9 mouse cellular contexts compared by ENCODE assay signal in genomic region chr7:80828146-80828860, GRCm38 (mm10). TPM values are rescaled to one million over a fixed set of nuclear protein-coding genes. Genes with fewer than 3 reads are reported as not detected.
A peak's percentile ranks its signal among the peaks of the same experiment; 100 is the strongest.
DNase-seq lines count a peak whose midpoint lies in the region; ATAC-seq and TF ChIP-seq lines count a peak whose summit lies in the region.
"Had no signal": no experiment of that assay in that cellular context is flagged by ENCODE, and none has a peak within 500 bp of the region (broad histone marks: within the 10 kb centered on the region; RNA-seq: fewer than 3 reads in every experiment).

No protein-coding gene starts in this region.

- H3K27me3 ChIP-seq in forebrain, embryonic 14.5 days (replicated peaks; ENCODE audit: control insufficient read depth, insufficient read depth, low read length), result no peaks in the 10 kb centered on the region
- H3K27me3 ChIP-seq in forebrain, embryonic 13.5 days, result no peaks in the 10 kb centered on the region
- H3K27me3 ChIP-seq in hindbrain, embryonic 11.5 days (ENCODE audit: control insufficient read depth, insufficient read depth, low read length), result no peaks in the 10 kb centered on the region
- H3K27me3 ChIP-seq: embryonic facial prominence, embryonic 13.5 days had no signal

- no peaks in the 10 kb centered on the region for H3K9me3 ChIP-seq in forebrain, embryonic 14.5 days (replicated peaks; ENCODE audit: control insufficient read depth, low read length)
- no peaks in the 10 kb centered on the region for H3K9me3 ChIP-seq in forebrain, embryonic 13.5 days (replicated peaks)
- no peaks in the 10 kb centered on the region for H3K9me3 ChIP-seq in hindbrain, embryonic 11.5 days (ENCODE audit: control insufficient read depth, low read length)
- H3K9me3 ChIP-seq: embryonic facial prominence, embryonic 13.5 days had no signal

- whole genome bisulfite sequencing in forebrain, embryonic 14.5 days, result 69% methylated on average over 18 of the region's 18 CpGs
- WGBS in forebrain, embryonic 13.5 days, result 69% methylated on average over 18 of the region's 18 CpGs
- WGBS in hindbrain, embryonic 11.5 days, result 79% methylated on average over 18 of the region's 18 CpGs

- no peak overlapping the region for H3K27ac ChIP-seq in forebrain, embryonic 14.5 days (ENCODE audit: low read depth, low read length)
- no peak overlapping the region for H3K27ac ChIP-seq in forebrain, embryonic 13.5 days
- no peak overlapping the region; the same call in 1 of the 2 replicates for H3K27ac ChIP-seq in bone marrow macrophage, adult 2 months (ENCODE audit: insufficient read depth, low read depth, low read length)
- H3K27ac ChIP-seq in hindbrain, embryonic 11.5 days (ENCODE audit: low read depth, low read length), result no peak overlapping the region
- H3K27ac ChIP-seq: embryonic facial prominence, embryonic 13.5 days had no signal

- ATAC-seq in forebrain, embryonic 14.5 days, result no peak
- ATAC-seq in forebrain, embryonic 13.5 days, result no peak
- peak; percentile 56 for ATAC-seq in megakaryocyte, adult 5-6 weeks (ENCODE audit: poor library complexity, severe bottlenecking)
- ATAC-seq in hindbrain, embryonic 11.5 days (ENCODE audit: low FRiP score), result no peak

- H3K9ac ChIP-seq in forebrain, embryonic 14.5 days (ENCODE audit: low read length), result no peak overlapping the region
- H3K9ac ChIP-seq in forebrain, embryonic 13.5 days, result no peak overlapping the region
- H3K9ac ChIP-seq in hindbrain, embryonic 11.5 days (ENCODE audit: low read depth, low read length), result no peak overlapping the region
- H3K9ac ChIP-seq: embryonic facial prominence, embryonic 13.5 days had no signal

- H3K4me1 ChIP-seq in forebrain, embryonic 14.5 days (ENCODE audit: control insufficient read depth, insufficient read depth, low read length), result 0 out of 2 replicates have a peak, but pooled peaks cover 2% of the 10 kb centered on the region
- H3K4me1 ChIP-seq in forebrain, embryonic 13.5 days, result 0 out of 2 replicates have a peak, but pooled peaks cover 5% of the 10 kb centered on the region
- H3K4me1 ChIP-seq in bone marrow macrophage, adult 2 months (ENCODE audit: control insufficient read depth, insufficient read depth, low read length), result peaks cover 51% of the 10 kb centered on the region
- no peaks in the 10 kb centered on the region for H3K4me1 ChIP-seq in hindbrain, embryonic 11.5 days (replicated peaks; ENCODE audit: control insufficient read depth, insufficient read depth, low read length)

- no peaks in the 10 kb centered on the region for H3K36me3 ChIP-seq in forebrain, embryonic 14.5 days (ENCODE audit: control insufficient read depth, insufficient read depth, low read length)
- no peaks in the 10 kb centered on the region for H3K36me3 ChIP-seq in forebrain, embryonic 13.5 days (ENCODE audit: poor library complexity, severe bottlenecking)
- no peaks in the 10 kb centered on the region for H3K36me3 ChIP-seq in hindbrain, embryonic 11.5 days (ENCODE audit: control insufficient read depth, insufficient read depth, low read length)
- H3K36me3 ChIP-seq: embryonic facial prominence, embryonic 13.5 days had no signal

- DNase-seq in forebrain, embryonic 14.5 days (ENCODE audit: low spot score), result peak; percentile 18
- DNase-seq in B cell, adult 2 months, result peak; percentile 29 to 40
- DNase-seq in frontal cortex, postnatal 10 days (ENCODE audit: low spot score in 2 of 2), result no peak
- DNase-seq in hindbrain, embryonic 11.5 days (ENCODE audit: low spot score), result no peak
- no peak for DNase-seq in layer of hippocampus, postnatal 10 days (ENCODE audit: low spot score in 2 of 2)

- no peak overlapping the region for H3K4me3 ChIP-seq in forebrain, embryonic 14.5 days (ENCODE audit: low read depth, low read length)
- H3K4me3 ChIP-seq in forebrain, embryonic 13.5 days, result no peak overlapping the region
- H3K4me3 ChIP-seq in bone marrow macrophage, adult 2 months (ENCODE audit: insufficient read depth, low read length), result peak overlapping the region; percentile 17
- no peak overlapping the region for H3K4me3 ChIP-seq in hindbrain, embryonic 11.5 days (ENCODE audit: low read depth, low read length)
- H3K4me3 ChIP-seq: embryonic facial prominence, embryonic 13.5 days had no signal

- H3K4me2 ChIP-seq in forebrain, embryonic 14.5 days (ENCODE audit: low read length), result no peak overlapping the region
- H3K4me2 ChIP-seq in forebrain, embryonic 13.5 days, result no peak overlapping the region
- no peak overlapping the region for H3K4me2 ChIP-seq in hindbrain, embryonic 11.5 days (replicated peaks; ENCODE audit: low read depth, low read length)
- H3K4me2 ChIP-seq: embryonic facial prominence, embryonic 13.5 days had no signal

- no peak for TF ChIP-seq CTCF in bone marrow macrophage, adult 2 months (IDR thresholded peaks at IDR 0.05; ENCODE audit: low read depth, low read length)

- no peak for TF ChIP-seq POLR2A in bone marrow macrophage, adult 2 months (IDR thresholded peaks at IDR 0.05; ENCODE audit: borderline replicate concordance, low read depth, low read length)

RNA-seq across cellular contexts. Expression of gene Iqgap1, which starts 2.5 kb away (rescaled TPM):
- polyA plus RNA-seq in forebrain, embryonic 14.5 days (2014; fragmentation: Nextera tagmentation; extraction: Ambion mirVana), result 16.5 and 21.5 TPM in 2 replicates
- 19.7 and 20.6 TPM in 2 replicates for polyA plus RNA-seq in forebrain, embryonic 13.5 days (2015; fragmentation: Nextera tagmentation; extraction: Ambion mirVana)
- 243 and 284 TPM in 2 replicates for polyA plus RNA-seq in bone marrow macrophage, adult 2 months (2012; ENCODE audit: insufficient read depth, insufficient read length, missing spikeins)
- 246 and 291 TPM in 2 replicates for total RNA-seq in megakaryocyte, adult 5-6 weeks (2015)
- total RNA-seq in megakaryocyte, adult 5-6 weeks (2017), result 287 and 303 TPM in 2 replicates
- 27.1 and 29.1 TPM in 2 replicates for polyA plus RNA-seq in hindbrain, embryonic 11.5 days (2014; fragmentation: Nextera tagmentation; extraction: Ambion mirVana)
- 10 to 100 TPM; 28.8 to 37.8 TPM for total RNA-seq in layer of hippocampus, postnatal 10 days (2021)

RNA-seq across cellular contexts. Expression of gene Zscan2, which starts 32.4 kb away (rescaled TPM):
- polyA plus RNA-seq in forebrain, embryonic 14.5 days (2014; fragmentation: Nextera tagmentation; extraction: Ambion mirVana), result 5.6 and 5.7 TPM in 2 replicates
- polyA plus RNA-seq in forebrain, embryonic 13.5 days (2015; fragmentation: Nextera tagmentation; extraction: Ambion mirVana), result 5.1 and 5.2 TPM in 2 replicates
- 2.1 and 3.6 TPM in 2 replicates for polyA plus RNA-seq in bone marrow macrophage, adult 2 months (2012; ENCODE audit: insufficient read depth, insufficient read length, missing spikeins)
- total RNA-seq in megakaryocyte, adult 5-6 weeks (2015), result 1.6 and 2.0 TPM in 2 replicates
- total RNA-seq in megakaryocyte, adult 5-6 weeks (2017), result 1.5 and 2.9 TPM in 2 replicates
- 4.5 and 4.8 TPM in 2 replicates for polyA plus RNA-seq in hindbrain, embryonic 11.5 days (2014; fragmentation: Nextera tagmentation; extraction: Ambion mirVana)
- total RNA-seq in layer of hippocampus, postnatal 10 days (2021), result 10 to 100 TPM; 13.5 to 14.4 TPM

Comparison
In these comparisons a context has a peak if more than half of its experiments do, and no peak if none do; other contexts are left out.
1. DNase-seq: peak in forebrain, embryonic 14.5 days (single experiment) and B cell, adult 2 months (2 of 2); none in frontal cortex, postnatal 10 days (0 of 2), hindbrain, embryonic 11.5 days (single experiment) and layer of hippocampus, postnatal 10 days (0 of 2).